Mouse (Mus musculus) heart, postnatal 0 days (tissue): Measurements from ENCODE around the gene Syt2.

ENCODE experiments used
- CTCF ChIP-seq: IDR thresholded peaks from 2 replicates; pipeline ENCODE4 v1.5.1; 2016; ENCODE audit warnings: antibody characterized with exemption, control low read depth, low read depth
- EP300 ChIP-seq: IDR thresholded peaks from 2 replicates; pipeline ENCODE4 v1.6.1; 2016; ENCODE audit warnings: antibody characterized with exemption, low read depth

DNA sequence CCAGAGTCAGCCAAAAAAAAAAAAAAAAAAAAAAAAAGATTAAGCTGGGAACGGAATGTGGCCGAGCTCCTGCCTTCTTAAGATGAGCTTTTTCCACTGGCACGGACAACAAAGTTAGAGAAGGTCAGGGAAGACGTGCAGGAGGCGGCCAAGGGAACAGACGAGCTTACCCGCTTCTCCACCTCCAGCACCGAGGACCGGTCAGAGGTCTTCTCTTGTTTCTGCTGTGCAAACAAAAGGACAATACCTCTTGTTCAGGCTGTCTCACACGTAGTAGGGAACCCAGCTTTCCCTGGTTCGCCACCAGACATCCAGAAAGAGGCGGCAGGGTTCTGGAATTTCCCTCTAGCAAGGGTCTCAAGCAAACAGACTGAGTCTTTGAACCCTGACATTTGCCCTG, 126.8 kb downstream of the Syt2 start:
- no peak for TF ChIP-seq CTCF
- no peak for TF ChIP-seq EP300
